Mouse (Mus musculus) liver, adult 2 months (tissue): ENCODE results near the gene Cep112. TPM values are rescaled to one million over a fixed set of nuclear protein-coding genes. Genes with fewer than 3 reads are reported as not detected.

ENCODE experiments used
- DNase-seq: peaks from one replicate; pipeline ENCODE4 v3.0.0-alpha.2; 2011; ENCODE audit warnings: low read depth, low spot score; ENCODE audit errors: extremely low read depth
- H3K27ac ChIP-seq: fragments of 200-500 bp; replicated peaks from 2 replicates; pipeline ENCODE4 v1.5.1; 2012; ENCODE audit warnings: low read depth, mild to moderate bottlenecking, control low read depth, inconsistent platforms, low read length; ENCODE audit not compliant: insufficient read depth
- H3K27me3 ChIP-seq: fragments of 200-500 bp; 2 replicates; pipeline ENCODE4 v1.6.1; 2012; ENCODE audit warnings: mild to moderate bottlenecking, moderate library complexity, low read length, inconsistent platforms; ENCODE audit not compliant: control insufficient read depth, insufficient read depth
- H3K36me3 ChIP-seq: fragments of 200-500 bp; 2 replicates; pipeline ENCODE4 v1.6.1; 2012; ENCODE audit warnings: low read length, inconsistent platforms; ENCODE audit not compliant: control insufficient read depth, insufficient read depth
- H3K4me1 ChIP-seq: fragments of 200-500 bp; 2 replicates; pipeline ENCODE4 v1.6.1; 2011; ENCODE audit warnings: low read length; ENCODE audit not compliant: control insufficient read depth, insufficient read depth
- H3K4me3 ChIP-seq: fragments of 200-500 bp; 2 replicates; pipeline ENCODE4 v1.5.1; 2011; ENCODE audit warnings: low read depth, mild to moderate bottlenecking, control low read depth, low read length, moderate library complexity; ENCODE audit not compliant: insufficient read depth
- H3K79me2 ChIP-seq: fragments of 200-500 bp; 2 replicates; pipeline ENCODE4 v1.6.1; 2012; ENCODE audit warnings: inconsistent platforms, mild to moderate bottlenecking, low read length, moderate library complexity; ENCODE audit not compliant: control insufficient read depth, insufficient read depth
- H3K9ac ChIP-seq: fragments of 200-500 bp; 2 replicates; pipeline ENCODE4 v1.6.1; 2012; ENCODE audit warnings: low read depth, mild to moderate bottlenecking, control low read depth, inconsistent platforms, low read length
- CTCF ChIP-seq: fragments of 200-500 bp; IDR thresholded peaks from 2 replicates; pipeline ENCODE4 v1.5.1; 2011; ENCODE audit warnings: low read depth, low read length, control low read depth
- POLR2A ChIP-seq: fragments of 200-500 bp; IDR thresholded peaks from 2 replicates; pipeline ENCODE4 v1.6.1; 2011; ENCODE audit warnings: low read length, control low read depth; ENCODE audit not compliant: insufficient read depth; ENCODE audit errors: extremely low read depth
- WGBS: fragments of 180-500 bp; shearing (Covaris S2); methylation state at CpG from one replicate; pipeline ENCODE4 v1.1.7; 2018; 5-methylcytosine and 5-hydroxymethylcytosine counted together
- polyA plus RNA-seq: library from polyadenylated mRNA; depleted of rRNA; stranded (reverse); fragments of >200 nt; gene quantifications from 2 replicates; pipeline ENCODE4 v1.2.3, GENCODE M21; 2012
- total RNA-seq: library from RNA; depleted of rRNA; stranded (reverse); fragments of >200 nt; gene quantifications from 2 replicates; pipeline ENCODE4 v1.2.3, GENCODE M21; 2014

Gene Cep112
- total and polyA plus RNA-seq, 2 experiments = 0.21 to 0.65 TPM

DNA sequence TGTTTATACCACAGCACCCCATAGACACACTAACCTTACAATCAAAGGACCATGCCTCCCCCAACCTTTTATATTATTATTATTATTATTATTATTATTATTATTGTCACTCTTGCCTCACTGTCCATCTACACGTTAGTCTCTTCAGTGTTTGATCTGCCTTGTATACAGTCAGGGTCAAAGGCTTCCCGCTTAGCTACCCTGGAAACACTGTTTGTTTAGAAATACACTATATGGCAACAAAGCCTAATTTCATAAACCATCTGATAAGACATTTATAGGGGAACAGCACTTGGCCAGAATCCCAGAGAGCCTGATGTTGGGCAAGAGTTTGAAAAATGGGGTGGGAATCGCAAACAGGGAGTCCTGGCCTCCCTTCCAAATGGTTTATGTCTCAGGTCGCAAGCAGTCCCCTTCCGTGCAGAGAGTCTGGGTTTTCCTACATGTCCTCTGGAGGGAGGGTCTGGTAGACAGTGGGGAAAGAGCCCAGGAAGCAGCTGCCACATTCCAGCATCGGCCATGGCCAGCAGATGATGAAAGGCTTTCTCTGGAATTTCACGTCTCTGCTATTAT, 451.7 kb downstream of the Cep112 start:
- 37% methylated on average over 7 of the region's 7 CpGs for WGBS
- Histone ChIP-seq H3K9ac (no peak overlapping the region), H3K27me3 (no peaks in the 10 kb centered on the region), H3K27ac (no peak overlapping the region), H3K4me3 (no peak overlapping the region), H3K36me3 (no peaks in the 10 kb centered on the region), H3K4me1 (no peaks in the 10 kb centered on the region), H3K79me2 (no peaks in the 10 kb centered on the region)
- DNase-seq = peak; percentile 34
- TF ChIP-seq POLR2A = no peak
- no peak for TF ChIP-seq CTCF

DNA sequence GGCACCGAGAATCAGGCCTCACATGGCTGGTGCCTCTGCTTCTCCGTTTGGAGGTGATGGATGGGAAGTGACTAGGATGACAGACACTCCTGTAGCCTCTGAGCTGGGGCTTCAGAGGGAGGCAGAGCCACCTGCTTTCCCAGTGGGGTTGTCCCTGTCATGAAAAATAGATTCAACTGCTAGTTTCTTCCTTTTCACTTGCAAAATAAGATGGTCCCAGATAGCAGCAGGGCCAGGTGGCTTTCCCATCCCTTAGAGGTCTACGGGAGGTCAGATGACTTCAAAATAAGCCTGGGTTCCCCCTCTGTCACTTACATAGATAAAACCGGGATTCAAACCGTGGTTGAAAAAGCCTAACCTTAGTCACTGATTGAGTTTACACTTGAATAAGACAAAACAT, 452.5 kb downstream of the Cep112 start:
- no peak overlapping the region for H3K27ac ChIP-seq
- no peak for DNase-seq
- H3K36me3 ChIP-seq = no peaks in the 10 kb centered on the region
- WGBS = 89% methylated on average over 5 of the region's 5 CpGs
- H3K79me2 ChIP-seq = no peaks in the 10 kb centered on the region
- TF ChIP-seq CTCF = no peak
- no peak for TF ChIP-seq POLR2A
- no peaks in the 10 kb centered on the region for H3K27me3 ChIP-seq
- H3K4me3 ChIP-seq = no peak overlapping the region
- H3K9ac ChIP-seq = no peak overlapping the region
- no peaks in the 10 kb centered on the region for H3K4me1 ChIP-seq

DNA sequence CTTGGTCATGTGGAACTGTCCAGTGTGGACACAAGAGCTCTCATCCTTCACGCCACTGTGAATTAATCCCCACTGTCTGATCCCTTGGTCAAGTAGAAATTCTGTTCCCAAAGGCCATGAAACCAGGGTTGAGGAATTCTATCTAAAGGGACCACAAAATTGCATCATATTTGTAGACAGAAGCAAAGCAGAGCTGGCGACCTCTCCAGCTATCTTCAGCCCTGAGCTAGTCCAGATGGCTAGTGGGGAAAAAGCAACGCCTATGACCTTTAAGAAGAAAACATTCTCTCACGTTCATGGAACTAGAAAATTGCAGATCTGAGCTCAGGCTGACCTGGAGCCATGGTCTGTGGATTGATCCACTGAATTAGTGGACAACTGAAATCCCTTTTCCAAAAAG, 455.6 kb downstream of the Cep112 start:
- Histone ChIP-seq H3K27ac (no peak overlapping the region), H3K79me2 (no peaks in the 10 kb centered on the region), H3K4me1 (no peaks in the 10 kb centered on the region), H3K36me3 (no peaks in the 10 kb centered on the region), H3K4me3 (no peak overlapping the region), H3K9ac (no peak overlapping the region), H3K27me3 (no peaks in the 10 kb centered on the region)
- 73% methylated on average over 4 of the region's 4 CpGs for WGBS
- DNase-seq = no peak
- no peak for TF ChIP-seq CTCF
- TF ChIP-seq POLR2A = no peak

DNA sequence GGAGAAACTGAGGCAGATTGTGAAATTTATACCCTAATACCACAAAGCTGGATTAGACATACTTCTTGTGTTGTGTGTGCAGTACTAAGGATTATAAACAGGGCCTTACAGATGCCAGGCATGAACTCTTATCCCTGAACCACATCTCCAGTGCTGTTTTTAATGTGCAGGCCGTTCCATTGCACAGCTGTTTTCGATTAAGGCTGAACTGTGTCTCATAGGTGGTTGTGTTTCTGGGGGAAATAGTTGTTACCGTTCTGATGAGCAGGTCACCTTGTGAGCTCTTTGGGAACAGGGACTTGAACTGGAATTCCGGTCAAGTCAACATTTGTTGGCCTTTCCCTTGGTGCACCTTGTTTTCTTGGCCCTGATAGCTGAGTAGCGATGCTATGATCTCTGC, 456.7 kb downstream of the Cep112 start:
- Histone ChIP-seq H3K79me2 (no peaks in the 10 kb centered on the region), H3K4me3 (no peak overlapping the region), H3K36me3 (no peaks in the 10 kb centered on the region), H3K27ac (no peak overlapping the region), H3K4me1 (no peaks in the 10 kb centered on the region), H3K9ac (no peak overlapping the region), H3K27me3 (no peaks in the 10 kb centered on the region)
- TF ChIP-seq CTCF (no peak), POLR2A (no peak)
- WGBS = 95% methylated on average over 5 of the region's 5 CpGs
- no peak for DNase-seq

DNA sequence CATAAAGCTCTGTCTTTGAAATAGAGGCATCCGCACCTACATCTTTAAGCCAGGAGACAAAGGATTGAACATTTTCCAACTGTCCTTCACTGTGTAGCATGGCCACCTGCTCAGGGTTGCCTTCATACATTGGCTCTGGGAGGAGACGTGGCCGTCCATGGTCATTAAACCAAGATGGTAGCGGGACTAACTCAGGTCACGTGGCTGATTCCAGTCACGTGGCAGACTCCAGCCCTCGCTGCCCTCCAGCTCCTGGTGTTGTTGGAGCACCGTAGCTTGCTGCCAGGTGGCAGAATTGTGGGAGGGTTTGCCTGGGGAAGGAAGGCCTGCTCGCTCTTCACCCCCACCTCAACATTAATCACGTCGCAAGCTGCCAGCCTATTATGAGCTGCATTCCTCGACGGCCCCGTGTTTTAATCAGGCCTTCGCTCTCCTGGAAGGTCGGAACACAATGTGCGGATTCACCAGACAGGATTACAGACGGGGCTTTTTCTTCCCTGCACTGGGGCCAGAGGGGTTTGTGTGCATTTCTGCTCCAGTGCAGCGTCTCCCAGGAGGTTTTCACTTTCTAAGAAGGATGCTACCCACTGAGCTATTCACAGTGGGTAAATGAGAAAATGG, 460.4 kb downstream of the Cep112 start:
- Histone ChIP-seq H3K9ac (no peak overlapping the region), H3K79me2 (no peaks in the 10 kb centered on the region), H3K27ac (no peak overlapping the region), H3K4me1 (no peaks in the 10 kb centered on the region), H3K36me3 (no peaks in the 10 kb centered on the region), H3K27me3 (no peaks in the 10 kb centered on the region), H3K4me3 (no peak overlapping the region)
- TF ChIP-seq POLR2A (no peak), CTCF (no peak)
- no peak for DNase-seq
- 86% methylated on average over 19 of the region's 19 CpGs for WGBS

DNA sequence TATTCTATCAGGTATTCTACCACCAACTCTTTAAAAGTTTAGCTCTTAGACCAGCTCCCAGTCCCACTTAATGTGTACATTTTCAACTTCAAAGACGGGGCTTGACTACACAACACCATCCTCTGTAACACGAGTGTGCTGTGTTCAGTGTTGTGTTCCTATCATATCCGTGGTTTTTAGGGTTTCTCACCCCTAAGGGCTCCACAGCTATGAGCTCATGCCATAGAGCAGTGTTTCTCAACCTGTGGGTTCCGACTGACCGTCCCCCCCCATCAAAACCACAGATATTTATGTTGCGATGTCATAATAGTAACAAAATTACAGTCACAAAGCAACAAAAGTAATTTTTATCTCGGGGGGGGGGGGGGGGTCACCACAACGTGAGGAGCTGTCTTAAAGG, 461.1 kb downstream of the Cep112 start:
- no peaks in the 10 kb centered on the region for H3K79me2 ChIP-seq
- 85% methylated on average over 8 of the region's 8 CpGs for WGBS

More for the DNA sequence above, 461.1 kb downstream of the Cep112 start:
- Histone ChIP-seq H3K9ac (no peak overlapping the region), H3K4me3 (no peak overlapping the region), H3K36me3 (no peaks in the 10 kb centered on the region), H3K27ac (no peak overlapping the region), H3K4me1 (no peaks in the 10 kb centered on the region), H3K27me3 (no peaks in the 10 kb centered on the region)
- no peak for DNase-seq
- TF ChIP-seq POLR2A = no peak
- no peak for TF ChIP-seq CTCF
